Mouse (Mus musculus) gonadal fat pad, adult 2 months (tissue): ENCODE measurements at regions not wholly inside any gene's neighbourhood (a gene's known extent, or its start where the extent isn't known, plus 50 kb on each side); places are given as distances from the start of the nearest gene placed in this dataset.

Experiments
- DNase-seq: peaks from one replicate; pipeline ENCODE4 v3.0.0-alpha.2; 2012; ENCODE audit warnings: low read depth

DNA sequence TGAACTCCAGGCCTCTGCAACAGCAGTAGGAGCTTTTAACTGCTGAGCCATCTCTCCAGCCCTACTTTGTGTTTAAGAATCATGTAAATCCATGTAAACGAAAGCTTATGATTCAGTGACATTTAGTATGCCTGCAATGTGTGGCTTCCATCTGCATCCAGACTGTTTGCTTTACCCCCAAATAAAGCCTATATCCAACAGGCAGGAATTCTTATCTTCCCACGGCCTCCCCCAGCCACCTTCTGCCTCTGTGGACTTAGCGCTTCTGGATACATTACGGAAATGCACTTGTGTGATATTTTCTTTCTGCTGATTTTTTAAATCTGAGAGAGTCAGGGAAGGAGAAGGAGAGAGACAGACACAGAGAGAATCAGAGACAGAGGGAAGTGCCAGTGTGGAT is 189.2 kb upstream of the Cxcr4 start:
- no peak for DNase-seq

DNA sequence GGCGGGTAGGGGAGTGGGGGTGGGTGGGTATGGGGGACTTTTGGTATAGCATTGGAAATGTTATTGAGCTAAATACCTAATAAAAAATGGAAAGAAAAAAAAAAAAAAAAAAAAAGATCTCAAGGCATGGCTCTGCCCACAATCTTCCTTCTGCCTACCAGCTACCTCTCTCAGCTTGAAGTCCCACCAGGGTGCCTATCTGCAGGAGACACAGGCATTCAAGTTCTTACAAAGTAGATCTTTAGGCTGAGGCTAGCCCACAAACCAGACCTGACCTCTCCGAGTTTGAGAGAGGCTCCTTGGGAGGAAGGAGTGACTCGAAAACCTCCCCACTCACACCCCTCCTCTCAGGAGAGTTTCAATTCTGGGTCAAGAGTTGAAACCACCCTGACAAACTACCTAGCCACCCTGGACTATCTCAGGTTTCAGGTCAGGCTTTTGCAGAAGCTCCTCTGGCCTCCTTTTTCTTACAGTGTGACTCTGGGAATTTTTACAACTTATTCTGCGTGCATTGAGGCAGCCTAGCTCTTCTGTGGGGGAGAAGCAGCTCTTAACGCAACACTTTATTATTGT is 187.6 kb upstream of the Cxcr4 start:
- no peak for DNase-seq

- no peak for DNase-seq
Observed at GRCm38 (mm10) chr1:128772440-128772839, 180.3 kb upstream of the Cxcr4 start.

- no peak for DNase-seq
Observed at GRCm38 (mm10) chr1:128770786-128771185, 178.7 kb upstream of the Cxcr4 start.

- no peak for DNase-seq
Observed at GRCm38 (mm10) chr1:128767991-128768390, 175.9 kb upstream of the Cxcr4 start.

DNA sequence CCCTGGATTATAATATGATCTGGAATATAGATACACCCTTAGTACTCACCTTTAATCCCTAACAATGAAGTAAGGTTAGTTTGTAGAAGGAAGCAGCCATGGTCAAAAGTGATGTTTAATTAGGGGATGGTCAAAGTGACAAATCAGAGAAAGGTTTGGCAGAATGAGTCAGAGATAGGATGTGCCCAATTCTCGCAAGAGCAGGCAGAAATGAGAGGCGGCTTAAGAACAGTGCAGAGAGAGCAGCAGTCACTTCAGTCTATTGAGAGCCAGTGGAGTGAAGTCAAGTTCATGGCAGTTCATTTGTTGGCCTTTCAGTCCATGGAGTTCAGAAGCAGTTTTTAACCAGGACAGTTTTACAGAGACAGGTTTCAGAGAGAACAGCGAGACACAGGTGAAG is 175.3 kb upstream of the Cxcr4 start:
- no peak for DNase-seq

- DNase-seq: no peak
Observed at GRCm38 (mm10) chr1:128766894-128767268, 174.8 kb upstream of the Cxcr4 start.

- no peak for DNase-seq
Observed at GRCm38 (mm10) chr1:128766193-128766893, 174.2 kb upstream of the Cxcr4 start.

- no peak for DNase-seq
Observed at GRCm38 (mm10) chr1:128765626-128766025, 173.5 kb upstream of the Cxcr4 start.

DNA sequence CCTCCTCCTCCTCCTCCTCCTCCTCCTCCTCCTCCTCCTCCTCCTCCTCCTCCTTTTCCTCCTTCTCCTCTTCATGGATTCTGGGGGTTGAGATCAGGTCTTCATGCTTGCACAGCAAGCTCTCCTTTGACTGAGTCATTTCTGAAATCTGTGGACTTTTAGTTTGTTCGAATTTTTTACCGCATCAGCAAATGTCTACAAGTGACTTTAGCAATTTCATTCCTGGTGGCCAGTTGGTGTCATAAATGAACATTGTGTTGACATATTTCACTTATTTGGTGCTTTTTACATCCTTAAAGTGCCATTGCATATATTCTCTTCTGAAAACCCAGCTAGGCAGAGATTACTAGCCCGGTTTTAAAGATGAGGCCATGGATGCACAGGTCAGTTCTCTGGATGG is 173.0 kb upstream of the Cxcr4 start:
- DNase-seq: no peak

DNA sequence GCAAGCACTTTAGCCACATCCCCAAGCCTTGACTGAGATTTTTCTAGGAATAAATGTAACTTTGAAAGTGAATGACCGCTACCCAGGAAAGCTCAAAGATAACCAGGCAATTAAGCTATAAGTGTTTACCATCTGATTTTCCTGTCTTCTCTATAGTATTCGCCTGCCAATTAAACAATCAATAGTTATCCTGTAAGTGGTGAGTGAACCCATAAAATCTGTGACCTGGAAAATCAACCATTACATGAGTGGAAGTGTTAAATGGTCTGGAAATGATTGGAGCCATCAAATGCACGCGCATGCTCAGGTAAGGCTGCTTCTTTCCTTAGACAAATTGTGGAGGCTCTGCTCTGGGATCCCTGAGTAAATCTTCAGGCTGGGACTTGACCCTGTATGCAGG is 170.8 kb upstream of the Cxcr4 start:
- DNase-seq: no peak

DNA sequence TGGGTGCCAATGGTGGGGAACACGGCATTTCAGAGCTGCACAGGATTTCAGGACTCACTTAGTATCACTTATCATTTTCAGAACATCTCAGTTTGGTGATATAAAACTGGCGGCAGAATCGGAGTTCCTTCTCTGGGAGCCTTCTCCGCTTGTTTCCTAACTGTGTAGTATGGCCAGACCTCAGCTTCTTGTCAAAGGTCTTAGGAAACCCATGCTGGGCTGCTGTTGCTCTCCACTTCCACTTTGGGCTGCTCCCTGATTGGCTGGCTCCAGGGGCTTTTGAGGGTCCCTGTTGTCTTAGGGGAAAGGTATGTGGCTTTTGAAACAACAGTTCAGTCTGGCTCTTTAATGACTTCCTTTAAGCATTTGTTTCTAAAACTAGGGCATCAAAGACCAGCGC is 170.0 kb upstream of the Cxcr4 start:
- DNase-seq: no peak

DNA sequence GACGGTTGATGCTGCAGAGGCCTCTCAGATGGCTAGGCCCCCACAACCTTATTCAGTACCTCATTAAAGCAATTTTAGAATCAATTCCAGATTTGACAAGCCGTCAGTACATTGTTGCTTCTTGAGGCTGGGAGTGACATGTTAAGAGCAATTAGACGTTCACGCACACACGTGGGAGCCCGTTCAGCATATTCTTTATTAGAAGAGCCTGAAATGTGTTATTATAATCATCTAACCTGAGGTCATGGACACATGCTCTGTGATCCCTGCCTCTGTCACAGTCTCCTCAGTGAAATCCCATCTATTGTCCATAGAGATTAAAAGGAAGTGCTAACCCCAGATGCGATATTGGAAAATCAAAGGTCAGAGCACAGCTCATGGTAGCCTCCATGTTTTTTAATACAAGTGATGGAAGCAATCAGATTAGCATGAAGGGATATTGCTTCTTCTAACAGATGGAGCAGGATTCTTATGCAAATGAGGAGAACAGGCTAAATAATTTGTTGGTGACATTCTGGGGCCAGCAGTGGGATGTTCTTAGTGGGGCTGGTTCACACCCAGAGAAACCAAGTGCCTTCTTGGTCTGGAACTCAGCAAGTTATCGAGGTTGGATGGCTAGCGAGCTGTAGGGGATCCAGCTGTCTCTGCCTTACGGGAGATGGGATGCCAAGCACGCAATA is 166.8 kb upstream of the Cxcr4 start:
- DNase-seq: no peak

- no peak for DNase-seq
Observed at GRCm38 (mm10) chr1:128758294-128758801, 166.3 kb upstream of the Cxcr4 start.

- no peak for DNase-seq
Observed at GRCm38 (mm10) chr1:128753427-128754012, 161.4 kb upstream of the Cxcr4 start.

DNA sequence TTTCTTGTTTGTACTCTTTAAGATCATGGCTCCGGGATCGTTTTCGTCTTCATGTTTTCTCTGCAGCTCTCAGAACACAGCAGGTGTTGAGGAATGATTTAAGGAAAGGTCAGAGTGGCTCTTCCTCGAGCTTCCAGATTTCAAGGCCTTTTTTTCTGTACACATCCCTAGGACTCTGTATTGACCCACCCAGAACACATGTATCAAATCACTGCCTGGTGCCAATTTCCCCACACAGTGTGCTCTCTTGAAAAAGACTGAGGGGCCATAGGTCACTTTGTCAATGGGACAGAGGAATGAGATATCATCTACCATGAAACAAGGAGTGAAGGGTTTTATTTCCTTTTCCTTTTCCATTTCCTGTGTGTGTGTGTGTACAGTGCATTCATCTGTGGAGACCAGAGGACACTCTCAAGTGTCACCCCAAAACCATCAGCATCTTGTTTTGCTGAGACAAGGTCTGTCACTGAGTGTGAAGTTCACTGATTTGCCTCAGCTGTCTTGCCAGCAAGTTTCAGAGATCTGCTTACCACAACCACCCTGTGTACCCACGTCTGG is 157.4 kb upstream of the Cxcr4 start:
- DNase-seq: no peak

- DNase-seq: no peak
Observed at GRCm38 (mm10) chr1:128747196-128747790, 155.2 kb upstream of the Cxcr4 start.

GRCm38 (mm10) chr1:128746461-128747009 is 154.4 kb upstream of the Cxcr4 start:
- no peak for DNase-seq

GRCm38 (mm10) chr1:128740616-128741015 is 148.5 kb upstream of the Cxcr4 start:
- DNase-seq: no peak

- no peak for DNase-seq
Observed at GRCm38 (mm10) chr1:128738152-128738551, 146.1 kb upstream of the Cxcr4 start.

- DNase-seq: no peak
Observed at GRCm38 (mm10) chr1:128734857-128735256, 142.8 kb upstream of the Cxcr4 start.

GRCm38 (mm10) chr1:128731445-128731844 is 139.4 kb upstream of the Cxcr4 start:
- no peak for DNase-seq
